Mouse (Mus musculus) CD4-positive helper T cell, adult 2 months (primary cell): Measurements from ENCODE around the gene Kat6b.

Experiments
- DNase-seq: peaks from one replicate; pipeline ENCODE4 v3.0.0-alpha.2; 2012; ENCODE audit warnings: low read depth, missing footprints, low spot score

Kat6b gene

DNA sequence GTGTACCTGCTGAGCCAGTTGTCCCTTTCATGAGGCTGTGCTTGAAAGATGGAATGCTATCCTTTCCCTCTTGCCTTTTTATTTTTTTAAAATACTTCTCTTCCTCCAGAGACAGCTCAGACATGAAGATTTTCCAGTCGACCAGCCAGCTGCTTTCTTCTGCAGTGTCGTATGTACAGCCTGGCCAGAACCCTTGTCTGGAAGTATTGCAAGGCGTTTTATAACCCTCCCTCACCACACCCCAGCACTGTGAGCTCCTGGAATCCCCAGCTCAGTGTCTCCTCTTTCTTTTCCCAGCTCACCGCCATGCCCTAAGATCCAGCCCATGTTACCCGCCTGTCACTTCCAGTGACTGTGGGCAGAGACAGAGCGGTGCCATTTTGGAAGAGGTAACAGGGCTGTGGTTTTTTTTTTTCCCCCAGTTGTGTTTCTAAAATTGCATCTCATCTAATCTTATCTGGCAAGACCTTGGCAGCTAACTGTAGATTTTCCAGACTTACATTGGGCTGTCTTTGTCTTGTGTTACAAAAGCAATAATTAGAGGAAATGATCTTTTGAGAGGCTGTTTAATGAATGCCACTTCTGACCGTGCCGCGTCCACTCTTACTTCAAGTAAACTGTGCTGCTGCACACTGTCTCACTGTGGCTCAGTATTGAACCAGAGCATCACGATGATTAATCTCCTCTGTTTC, 77.4 kb downstream of the Kat6b start:
- DNase-seq = no peak

DNA sequence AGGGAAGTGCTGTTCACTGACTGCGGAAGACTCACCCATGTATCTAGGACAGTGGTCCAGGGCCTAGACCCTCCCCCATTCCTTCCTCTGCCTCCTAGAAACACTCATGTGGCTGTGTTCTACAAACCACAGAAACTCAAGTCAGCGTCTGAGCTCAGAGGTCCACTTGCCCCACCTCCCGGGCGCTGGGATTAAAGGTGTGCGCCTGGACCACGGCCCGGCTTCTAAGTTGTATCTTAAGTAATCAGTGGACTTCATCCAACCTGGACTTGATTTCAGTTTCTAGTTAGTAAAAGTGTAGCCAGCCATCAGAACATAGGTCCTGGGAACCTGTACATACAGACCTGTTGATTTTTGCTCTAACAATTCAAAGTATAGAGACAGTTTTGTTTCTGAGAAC, 78.2 kb downstream of the Kat6b start:
- no peak for DNase-seq

GRCm38 (mm10) chr14:21560481-21561209, 79.4 kb downstream of the Kat6b start:
- DNase-seq = no peak

- DNase-seq = no peak
These were observed 80.3 kb downstream of the Kat6b start for GRCm38 (mm10) chr14:21561396-21562065.

GRCm38 (mm10) chr14:21563584-21564118, 82.4 kb downstream of the Kat6b start:
- DNase-seq = no peak

GRCm38 (mm10) chr14:21565541-21566353, 84.5 kb downstream of the Kat6b start:
- no peak for DNase-seq

GRCm38 (mm10) chr14:21567293-21567984, 86.2 kb downstream of the Kat6b start:
- DNase-seq = no peak

GRCm38 (mm10) chr14:21568821-21569220, 87.6 kb downstream of the Kat6b start:
- DNase-seq = no peak

DNA sequence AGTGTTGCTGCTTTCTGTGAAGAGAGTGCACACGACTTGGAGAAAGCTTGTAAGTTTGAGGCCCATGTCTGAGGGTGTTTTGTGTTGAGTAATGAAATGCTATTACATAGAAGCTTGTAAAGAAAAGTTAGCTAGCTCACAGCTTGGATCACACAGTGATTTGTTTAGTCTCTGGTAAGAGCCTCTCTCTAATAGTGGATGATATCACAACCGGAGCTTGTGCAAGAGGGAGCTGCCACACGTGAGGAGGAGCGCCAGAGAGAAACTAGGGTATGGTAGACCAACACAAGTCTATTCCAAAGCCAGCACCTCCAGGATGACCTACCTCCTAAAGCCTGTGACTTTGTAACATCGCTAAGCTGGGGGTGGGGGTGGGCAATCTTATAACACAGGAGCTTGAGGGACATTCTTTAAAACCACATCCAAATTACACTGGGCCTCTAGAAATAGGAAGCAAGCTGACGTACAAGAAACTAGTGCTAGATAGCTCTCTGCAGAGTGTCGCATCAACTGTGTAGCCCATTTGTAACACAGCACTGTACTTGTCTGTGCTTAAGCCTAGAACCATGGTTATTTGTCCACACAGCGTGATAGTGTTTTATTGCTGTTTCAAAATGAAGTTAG, 93.6 kb downstream of the Kat6b start:
- DNase-seq = no peak

DNA sequence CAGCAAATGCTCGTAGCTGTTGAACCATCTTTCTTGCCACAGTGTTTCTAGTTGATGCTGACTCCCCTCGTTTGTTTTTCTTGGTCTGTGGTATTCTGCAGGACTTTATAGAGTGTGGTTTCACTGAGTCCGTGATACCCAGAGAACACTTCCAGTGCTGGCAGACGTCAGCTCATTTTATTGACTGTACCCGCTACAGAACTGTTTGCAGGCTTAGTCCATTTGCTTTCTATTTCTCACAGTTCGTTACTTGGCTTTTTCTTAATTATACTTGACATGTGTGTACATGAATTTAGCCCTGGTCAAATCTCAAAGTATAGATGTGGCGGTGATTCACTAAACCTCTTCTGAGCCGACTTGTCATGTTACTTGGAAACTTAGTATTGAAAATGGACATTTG, 95.6 kb downstream of the Kat6b start:
- DNase-seq = no peak

DNA sequence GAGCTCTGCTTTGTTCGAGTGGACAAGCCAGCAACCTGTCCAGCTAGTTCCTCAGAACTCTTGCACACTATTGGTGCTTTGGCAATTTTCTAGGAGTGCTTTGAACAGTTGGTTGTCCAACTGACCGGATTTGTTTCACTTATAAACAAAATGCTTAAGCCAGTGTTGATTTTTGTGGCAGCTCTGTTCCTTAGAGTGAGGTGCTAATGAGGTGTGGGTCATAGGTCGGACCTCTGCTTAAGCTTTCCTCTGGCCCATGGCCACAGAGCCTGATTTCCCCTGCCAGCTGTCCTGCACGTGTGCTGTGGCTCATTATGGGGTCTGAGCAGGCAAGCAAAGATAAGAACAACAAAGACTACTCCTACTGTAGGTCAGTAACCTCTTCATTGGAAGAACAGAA, 100.0 kb downstream of the Kat6b start:
- DNase-seq = no peak

GRCm38 (mm10) chr14:21582301-21582700, 101.1 kb downstream of the Kat6b start:
- no peak for DNase-seq

DNA sequence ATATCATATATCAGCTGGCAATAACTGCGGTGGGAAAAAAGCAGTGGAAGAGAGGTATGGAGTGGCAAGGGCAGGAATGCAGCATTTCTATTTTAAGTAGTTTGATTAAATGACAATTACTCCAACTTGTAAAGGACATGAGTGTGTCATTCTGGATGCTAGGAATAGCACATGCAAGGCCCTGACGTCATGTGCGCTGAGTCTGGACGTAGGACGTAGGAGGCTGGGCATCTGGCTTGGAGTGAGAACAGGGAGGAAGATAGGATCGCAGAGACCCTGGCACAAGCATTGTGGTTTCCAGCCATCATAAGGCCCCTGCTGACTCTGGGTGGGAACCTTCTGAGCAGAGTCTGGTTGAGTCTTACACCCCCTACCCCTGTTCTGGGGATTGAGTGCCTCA, 101.8 kb downstream of the Kat6b start:
- no peak for DNase-seq

DNA sequence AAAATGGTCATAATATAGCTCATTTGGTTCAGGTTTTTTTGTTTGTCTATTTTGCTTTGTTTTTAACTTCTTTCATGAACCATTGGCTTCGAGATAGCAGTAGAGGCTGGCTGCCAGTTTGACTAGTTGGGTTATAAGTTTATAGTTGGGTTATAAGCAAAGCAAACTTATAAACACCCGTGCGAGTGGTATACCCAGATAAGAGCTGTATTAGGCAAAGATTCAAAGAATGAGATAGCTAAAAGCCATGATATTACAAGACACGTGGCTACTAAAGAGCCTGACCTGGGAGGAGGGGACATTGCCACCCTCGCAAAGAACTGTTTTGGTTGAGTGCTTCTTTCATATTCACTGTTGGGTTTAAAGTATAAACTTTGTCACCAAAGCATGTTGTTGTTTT, 102.6 kb downstream of the Kat6b start:
- DNase-seq = no peak

DNA sequence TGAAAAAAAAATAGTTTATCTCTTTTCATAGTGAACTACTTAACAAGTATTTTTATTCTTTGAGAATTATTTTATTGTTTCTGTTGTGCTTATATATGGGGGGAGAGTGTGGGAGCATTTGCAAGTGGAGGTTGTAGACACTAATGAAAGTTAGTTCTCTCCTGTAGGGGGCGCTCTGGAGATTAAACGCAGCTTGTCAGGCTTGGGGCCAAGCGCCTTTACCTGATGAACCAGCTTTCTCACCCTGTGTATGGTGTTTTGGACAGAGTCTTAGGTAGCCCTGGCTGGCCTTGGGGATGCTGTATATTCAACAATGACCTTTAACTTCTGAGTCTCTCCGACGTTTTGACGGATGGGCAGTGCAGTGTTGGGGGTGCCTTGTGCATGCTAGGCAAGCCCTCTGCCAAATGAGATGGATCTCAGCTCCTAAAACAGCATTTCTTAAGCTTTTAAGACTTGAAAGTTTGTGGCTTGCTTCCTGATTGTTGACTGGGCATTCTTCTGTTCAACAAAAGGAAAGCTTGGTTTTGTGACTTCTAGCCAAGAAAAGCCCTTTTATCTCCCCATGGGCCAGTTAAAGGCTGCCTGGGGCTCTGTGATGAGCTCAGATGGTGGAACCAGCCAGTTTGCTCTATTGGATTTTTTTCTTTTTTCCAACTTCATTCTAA, 103.4 kb downstream of the Kat6b start:
- peak; percentile 16 for DNase-seq

DNA sequence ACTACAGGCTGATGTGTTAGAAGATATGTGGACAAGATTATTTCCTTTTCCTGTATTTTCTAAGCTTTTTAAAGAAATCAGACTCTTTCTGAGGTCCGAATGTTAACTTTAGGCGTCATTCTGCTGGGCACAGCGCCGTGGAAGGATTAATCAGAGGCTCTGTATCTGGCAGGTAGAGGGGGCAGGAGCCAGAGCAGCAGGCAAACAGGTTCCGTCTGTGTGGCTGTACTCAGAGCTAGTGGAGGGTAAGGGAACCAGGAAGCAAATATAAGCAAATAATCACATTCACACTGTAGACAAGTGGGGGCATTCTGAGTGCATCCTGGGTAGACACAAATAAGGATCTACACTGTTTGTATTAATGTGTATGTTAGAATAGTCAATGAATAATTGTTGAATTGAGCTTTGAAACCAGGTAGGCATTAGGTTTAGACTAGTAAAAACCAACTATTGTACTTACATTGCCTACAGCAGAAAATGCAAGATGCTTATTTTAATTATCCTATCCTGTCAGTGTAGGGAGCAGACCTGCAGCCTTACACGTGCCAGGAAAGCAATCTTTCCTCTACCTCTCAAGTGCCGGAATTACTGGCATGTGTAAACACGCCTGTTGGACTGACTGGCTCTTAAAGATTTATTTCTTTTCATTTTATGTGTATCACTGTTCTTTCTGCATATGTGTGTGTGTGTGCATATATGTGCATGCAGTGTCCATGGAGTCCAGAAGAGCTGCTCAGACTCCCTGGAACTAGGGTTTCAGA, 104.4 kb downstream of the Kat6b start:
- no peak for DNase-seq

DNA sequence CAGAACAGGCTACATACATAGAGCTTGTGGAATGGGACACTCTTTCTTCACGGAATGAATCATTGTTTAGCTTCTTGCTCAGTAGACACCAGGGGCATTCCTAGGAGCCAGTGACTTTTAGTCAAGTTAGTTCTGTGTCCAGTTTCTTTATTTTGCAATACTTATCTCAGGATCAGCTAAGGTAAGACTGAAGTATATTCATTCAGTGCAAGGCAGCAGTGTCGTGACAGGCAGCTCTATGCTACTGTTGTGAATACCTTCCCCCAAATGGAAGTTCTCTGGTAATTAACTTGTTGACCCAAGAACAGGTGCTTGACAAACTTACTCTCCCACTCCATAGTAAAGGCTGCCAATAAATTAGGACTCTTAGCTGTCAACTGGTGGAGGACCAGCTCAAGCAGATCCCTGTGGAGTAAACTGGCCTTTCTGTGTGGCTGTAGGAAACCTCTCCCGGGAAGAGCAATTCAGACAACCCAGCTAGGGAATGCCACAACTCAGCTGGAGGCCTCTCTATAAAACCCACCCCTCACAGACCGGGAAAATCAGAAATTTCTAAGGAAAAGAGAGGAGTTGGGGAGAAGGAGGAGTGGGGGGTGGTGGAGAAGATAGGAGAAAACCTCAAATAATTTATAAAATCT, 105.4 kb downstream of the Kat6b start:
- DNase-seq = no peak

DNA sequence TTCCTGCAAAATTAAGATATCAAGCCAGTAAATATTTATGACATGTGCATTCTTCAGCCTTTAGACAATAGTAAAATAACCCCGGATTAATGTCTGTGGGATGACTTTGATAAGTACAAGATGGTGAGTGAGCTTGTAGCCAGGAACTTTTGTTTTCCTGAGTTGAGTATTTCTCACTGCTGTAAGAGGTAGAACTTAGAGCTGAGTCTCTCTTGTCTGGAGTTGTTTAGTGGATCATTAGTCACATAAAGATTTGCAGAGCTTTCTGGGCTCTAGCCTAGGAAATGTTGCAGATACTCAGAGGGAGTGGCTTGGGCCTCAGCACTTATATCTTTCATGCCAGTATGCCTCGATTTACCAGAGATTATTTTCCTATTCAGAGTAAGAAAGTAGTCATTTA, 106.7 kb downstream of the Kat6b start:
- DNase-seq = no peak

- no peak for DNase-seq
These were observed 108.4 kb downstream of the Kat6b start for GRCm38 (mm10) chr14:21589620-21590019.
